Mouse (Mus musculus) limb, embryonic 15.5 days (tissue): Measurements from ENCODE around the gene Serpinh1. TPM values are rescaled to one million over a fixed set of nuclear protein-coding genes. Genes with fewer than 3 reads are reported as not detected.

ENCODE experiments used
- polyA plus RNA-seq: library from polyadenylated mRNA; unstranded; fragments of >200 nt; fragmentation: Nextera tagmentation; extraction: Ambion mirVana; gene quantifications from 2 replicates; pipeline ENCODE4 v1.2.1, GENCODE M21; 2015

Gene Serpinh1
- polyA plus RNA-seq, 1 experiment from 2014 or later, result 2,485 TPM

Other genes with a start within 250 kb of the Serpinh1 start
- 15.6 and 16.7 TPM in 2 replicates for gene Uvrag, start 212.1 kb downstream of the Serpinh1 start, polyA plus RNA-seq
- gene Dgat2, start 170.5 kb downstream of the Serpinh1 start, polyA plus RNA-seq, result 139 and 142 TPM in 2 replicates
- 3.0 and 3.4 TPM in 2 replicates for gene Mogat2, start 114.6 kb downstream of the Serpinh1 start, polyA plus RNA-seq
- gene Map6, start 85.8 kb downstream of the Serpinh1 start, polyA plus RNA-seq, result 10.2 and 11.5 TPM in 2 replicates
- gene Gdpd5, start 28.2 kb upstream of the Serpinh1 start, polyA plus RNA-seq, result 13.8 and 15.9 TPM in 2 replicates
- gene Klhl35, start 112.8 kb upstream of the Serpinh1 start, polyA plus RNA-seq, result 0.46 and 1.3 TPM in 2 replicates
- gene Rps3, start 130.5 kb upstream of the Serpinh1 start, polyA plus RNA-seq, result 658 and 763 TPM in 2 replicates
- gene Arrb1, start 182.2 kb upstream of the Serpinh1 start, polyA plus RNA-seq, result 5.8 and 7.4 TPM in 2 replicates